Mouse (Mus musculus): ENCODE measurements at regions not wholly inside any gene's neighbourhood (a gene's known extent, or its start where the extent isn't known, plus 50 kb on each side); places are given as distances from the start of the nearest gene placed in this dataset.

- no peak for TF ChIP-seq EP300 (IDR thresholded peaks at IDR 0.05; ENCODE audit: insufficient read depth, low read depth, low read length)
- no peak for TF ChIP-seq POLR2A (IDR thresholded peaks at IDR 0.05; ENCODE audit: insufficient read depth, low read depth, low read length)
- no peak for TF ChIP-seq CTCF (IDR thresholded peaks at IDR 0.05)
These were observed 368.2 kb downstream of the Etnk1 start for GRCm38 (mm10) chr6:143535265-143535664.
